Mouse (Mus musculus) frontal cortex, postnatal 10 days (tissue): ENCODE measurements around the gene Nle1.
A peak's percentile ranks its signal among the peaks of the same experiment; 100 is the strongest.
"Not testable (repeated sequence)": the region's sequence is repeated elsewhere in the genome, so short reads cannot be mapped to it uniquely, and the experiment has no call there.

Source experiments
- DNase-seq, 2 experiments: peaks; one replicate each; pipeline ENCODE4 v3.0.0; 2022; ENCODE audit warnings: low spot score in 2 of 2, mixed read lengths in 1 of 2

Nle1 gene

GRCm38 (mm10) chr11:82907651-82908607 is at the start of gene Nle1:
Gene Nle1 (minus strand): TSS chr11:82908411.
- DNase-seq = peak; percentile 86 to 89

GRCm38 (mm10) chr11:82956925-82957324 is 48.7 kb upstream of the Nle1 start:
- no peak for DNase-seq

GRCm38 (mm10) chr11:82954631-82955030 is 46.4 kb upstream of the Nle1 start:
- no peak for DNase-seq

GRCm38 (mm10) chr11:82952612-82953542 is 44.7 kb upstream of the Nle1 start:
- DNase-seq = no peak

- no peak for DNase-seq
These were observed 43.8 kb upstream of the Nle1 start for GRCm38 (mm10) chr11:82951865-82952611.

- DNase-seq = no peak
These were observed 42.7 kb upstream of the Nle1 start, which contains the start of gene Slfn5 for GRCm38 (mm10) chr11:82950736-82951481. Gene Slfn5 (plus strand): TSS chr11:82951349.

GRCm38 (mm10) chr11:82949036-82949435 is 40.8 kb upstream of the Nle1 start:
- DNase-seq = no peak

- DNase-seq = no peak
These were observed 39.2 kb upstream of the Nle1 start for GRCm38 (mm10) chr11:82947457-82947856.

GRCm38 (mm10) chr11:82945636-82946035 is 37.4 kb upstream of the Nle1 start:
- DNase-seq = no peak

- no peak for DNase-seq
These were observed 35.1 kb upstream of the Nle1 start for GRCm38 (mm10) chr11:82943336-82943735.

GRCm38 (mm10) chr11:82933186-82933585 is 25.0 kb upstream of the Nle1 start:
- no peak for DNase-seq

- not testable (repeated sequence) for DNase-seq
These were observed 23.6 kb upstream of the Nle1 start for GRCm38 (mm10) chr11:82931671-82932450.

- not testable (repeated sequence) for DNase-seq
These were observed 22.9 kb upstream of the Nle1 start for GRCm38 (mm10) chr11:82931161-82931560.

GRCm38 (mm10) chr11:82930391-82930955 is 22.3 kb upstream of the Nle1 start:
- not testable (repeated sequence) for DNase-seq

GRCm38 (mm10) chr11:82929633-82929950 is 21.4 kb upstream of the Nle1 start:
- no peak for DNase-seq

- DNase-seq = no peak
These were observed 20.9 kb upstream of the Nle1 start for GRCm38 (mm10) chr11:82928897-82929632.

GRCm38 (mm10) chr11:82923910-82924309 is 15.7 kb upstream of the Nle1 start:
- DNase-seq = not testable (repeated sequence)

- no peak for DNase-seq
These were observed 13.5 kb upstream of the Nle1 start for GRCm38 (mm10) chr11:82921691-82922090.

- DNase-seq = no peak
These were observed 12.6 kb upstream of the Nle1 start for GRCm38 (mm10) chr11:82920768-82921167.
